Mouse (Mus musculus): ENCODE data around the gene Hand2.

The Hand2 gene

DNA sequence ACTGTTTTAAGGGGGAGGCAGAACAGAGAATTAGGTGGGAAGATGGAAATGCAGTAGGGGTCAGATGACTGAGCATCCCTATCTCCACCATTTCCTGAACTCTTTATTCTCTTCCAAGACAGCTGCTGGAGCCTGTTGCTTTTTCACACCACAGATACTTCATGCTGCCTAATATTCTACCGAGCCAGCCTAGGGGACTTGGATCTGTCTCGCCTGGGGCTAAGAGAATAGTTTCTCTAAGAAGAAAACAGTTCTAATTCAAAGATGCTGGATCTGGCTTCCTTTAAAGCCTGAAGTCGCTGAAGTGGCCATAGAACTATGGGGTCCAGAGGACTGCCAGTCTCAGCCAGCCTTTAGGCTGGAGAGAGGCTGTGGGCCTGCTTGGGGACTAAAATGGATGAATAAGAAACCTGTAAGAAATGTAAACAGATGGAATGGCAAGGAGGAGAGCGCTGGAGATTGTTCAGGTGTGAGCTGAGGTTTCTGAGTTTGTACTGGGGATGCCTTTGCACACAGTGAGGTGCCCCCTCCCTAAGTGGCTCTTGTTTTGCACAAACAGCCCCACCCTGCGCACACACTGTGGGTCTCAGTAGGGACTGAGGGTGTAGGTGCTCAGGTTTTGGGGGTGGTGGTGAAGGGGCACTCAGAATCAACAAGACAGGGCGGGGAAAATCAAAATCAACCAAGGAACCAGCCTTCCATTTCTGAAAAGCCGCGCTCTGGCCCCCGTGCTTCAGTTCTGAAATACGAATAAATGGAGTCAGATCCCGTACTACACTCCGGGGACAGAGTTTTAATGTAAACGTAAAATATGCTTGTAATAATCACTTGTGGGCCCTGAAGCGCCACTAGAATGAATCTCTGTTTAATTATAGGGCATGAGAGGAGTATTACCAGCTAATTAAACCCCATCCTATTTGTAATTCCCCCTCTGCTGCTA, 19.2 kb downstream of the Hand2 start:
- intact Hi-C loops (cut with DNase I) = no loop called here

DNA sequence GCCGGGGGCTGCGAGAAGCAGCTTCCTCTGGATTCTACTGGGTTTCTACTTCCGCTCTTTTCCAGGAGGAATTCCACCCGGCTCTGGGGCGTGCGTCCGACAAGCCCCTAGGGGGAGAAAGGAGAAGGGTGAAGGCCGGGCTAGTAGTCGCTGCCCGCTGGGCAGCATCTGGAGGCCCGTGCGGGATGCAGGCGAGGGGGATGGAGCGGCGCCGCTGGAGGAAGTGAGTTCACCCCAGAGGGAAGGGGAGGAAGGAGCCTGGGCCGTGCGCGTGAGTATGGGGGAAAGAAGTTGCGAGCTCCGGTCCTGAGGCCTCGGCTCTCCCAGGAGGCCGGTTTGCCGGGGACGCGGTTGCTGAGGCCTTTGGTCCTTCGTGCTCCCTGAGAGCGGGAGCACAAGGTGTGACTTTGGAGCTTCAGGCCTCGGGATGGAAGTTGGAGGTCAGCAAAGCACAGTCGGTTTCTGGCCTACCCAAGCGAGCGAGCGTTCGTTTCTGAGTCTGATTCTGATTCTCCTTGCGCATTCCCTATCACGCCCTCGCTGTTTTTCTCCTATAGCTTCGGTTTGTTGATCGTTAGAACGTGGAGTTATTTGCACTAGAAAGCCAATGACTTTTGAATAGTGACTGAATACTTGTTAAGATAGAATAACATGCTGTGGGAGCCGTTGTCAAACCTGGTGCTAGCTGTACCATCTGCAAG, 20.2 kb downstream of the Hand2 start:
- intact Hi-C loops (cut with DNase I) = no loop called here

DNA sequence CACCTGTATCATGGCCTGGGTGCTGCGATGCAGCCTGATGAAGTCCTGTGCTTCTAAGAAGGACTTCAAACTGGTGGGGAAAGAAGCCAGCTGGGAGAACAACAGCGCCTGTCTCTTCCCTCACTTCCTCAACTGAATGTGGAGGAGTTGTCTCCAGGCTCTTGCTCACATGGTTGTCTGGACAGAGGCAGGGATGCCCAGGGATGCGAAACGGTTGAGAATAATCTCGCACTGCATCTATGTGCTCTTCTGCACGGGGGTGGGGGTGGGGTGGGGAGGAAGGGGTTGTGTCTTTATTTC, 20.7 kb downstream of the Hand2 start:
- intact Hi-C loops (cut with DNase I) = no loop called here

DNA sequence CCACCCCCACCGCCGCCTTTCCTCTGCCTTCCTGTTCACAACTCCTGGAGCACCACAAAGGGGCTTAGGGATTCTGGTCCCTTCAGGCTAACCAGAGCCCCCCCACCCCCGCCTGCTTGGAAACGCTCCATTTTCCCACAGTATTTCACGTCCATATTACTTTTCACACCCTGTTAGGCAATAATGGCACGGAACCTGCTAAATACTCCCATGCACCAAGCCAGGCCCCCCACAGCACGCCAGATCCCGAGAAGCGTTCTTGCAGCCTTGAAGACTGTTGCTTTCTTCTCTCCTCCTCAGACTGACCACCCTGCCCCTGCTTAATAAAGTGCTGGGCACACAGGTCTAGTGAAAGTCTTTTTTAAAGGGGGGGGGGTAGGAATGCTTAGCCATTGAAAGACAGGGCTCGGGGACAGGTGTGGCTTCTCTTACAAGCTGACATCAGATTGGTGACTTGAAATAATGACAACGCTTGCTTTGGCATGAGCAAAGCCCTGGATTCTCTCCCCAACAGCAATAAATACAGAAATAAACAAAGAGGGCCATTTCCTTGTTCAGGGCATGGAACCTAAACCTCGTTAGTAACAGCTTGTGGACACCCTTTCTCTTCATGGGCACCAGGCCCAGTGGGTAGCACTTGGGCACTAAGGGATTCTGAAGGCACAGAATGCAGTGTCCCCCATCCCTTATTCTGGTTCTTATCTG, 21.8 kb downstream of the Hand2 start:
- intact Hi-C loops (cut with DNase I) = no loop called here

DNA sequence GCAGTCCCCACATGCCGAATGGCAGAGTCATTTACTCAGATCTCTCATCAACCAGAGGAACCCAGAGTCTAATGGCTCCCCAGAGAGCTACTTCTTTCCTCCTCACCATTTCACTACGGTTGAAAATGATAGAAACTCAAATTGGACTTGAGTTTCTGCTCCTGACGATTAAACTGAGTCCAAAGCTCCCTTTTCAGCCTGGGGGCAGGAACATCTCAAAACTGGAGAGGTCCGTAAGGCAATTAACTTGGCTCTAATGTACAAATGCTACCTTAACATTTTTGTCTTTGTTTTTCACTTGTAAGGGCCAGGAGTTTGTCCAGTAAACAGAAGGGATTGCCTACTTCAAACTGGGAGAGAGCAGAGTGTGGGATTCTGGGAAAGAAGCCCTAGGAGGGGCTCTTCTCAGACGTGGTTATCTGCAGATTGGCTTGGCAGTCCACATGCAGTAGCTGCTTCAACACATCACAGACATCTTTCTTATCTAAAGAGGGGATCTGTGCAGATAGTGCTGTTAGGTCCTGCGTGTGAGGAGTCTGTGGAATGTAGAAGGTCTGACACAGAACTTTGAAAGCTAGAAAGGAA, 23.0 kb downstream of the Hand2 start:
- intact Hi-C loops (cut with DNase I) = no loop called here

DNA sequence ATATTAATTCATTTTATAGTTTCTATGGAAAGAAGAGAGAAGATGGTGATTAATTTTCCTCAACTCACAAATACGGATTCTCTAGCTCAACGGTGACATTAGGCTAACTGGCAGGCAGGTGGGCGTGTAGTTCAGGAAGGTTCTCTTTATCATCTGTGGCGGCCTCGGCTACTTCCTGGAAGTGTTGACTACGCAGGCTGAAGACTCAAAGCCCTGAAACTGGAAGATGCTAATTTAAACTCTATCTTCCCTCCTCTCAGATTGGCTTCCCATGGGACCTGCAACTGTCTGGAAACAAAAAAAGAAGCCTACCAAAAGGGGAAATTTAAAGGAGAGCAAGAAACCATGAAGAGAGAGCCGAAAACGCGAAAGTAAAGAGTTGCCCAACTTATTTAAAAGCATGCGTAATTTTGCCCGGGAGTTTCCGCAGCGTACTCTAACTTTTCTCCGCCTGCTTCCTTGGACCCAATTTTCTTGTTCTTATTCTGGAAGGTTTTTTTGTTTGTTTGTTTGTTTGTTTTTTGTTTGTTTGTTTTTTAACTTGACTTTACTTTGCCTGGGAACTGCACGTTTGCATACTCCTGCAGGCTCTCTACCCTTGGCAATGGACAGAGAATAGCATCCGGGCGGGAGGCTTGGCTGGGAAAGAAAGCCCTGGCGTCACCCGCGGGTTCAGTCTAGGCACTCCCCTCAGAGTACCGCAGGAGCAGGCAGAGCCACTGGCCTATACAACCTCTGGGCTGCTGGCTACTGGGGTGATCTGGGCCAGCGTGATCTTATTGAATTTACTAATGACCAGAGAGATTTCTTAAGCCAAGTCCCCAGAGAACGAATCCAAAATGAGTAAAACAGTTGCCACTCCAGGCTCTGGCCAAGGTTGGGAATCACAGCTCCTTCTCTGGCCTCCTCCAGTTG, 24.4 kb downstream of the Hand2 start:
- intact Hi-C loops (cut with DNase I) = no loop called here

DNA sequence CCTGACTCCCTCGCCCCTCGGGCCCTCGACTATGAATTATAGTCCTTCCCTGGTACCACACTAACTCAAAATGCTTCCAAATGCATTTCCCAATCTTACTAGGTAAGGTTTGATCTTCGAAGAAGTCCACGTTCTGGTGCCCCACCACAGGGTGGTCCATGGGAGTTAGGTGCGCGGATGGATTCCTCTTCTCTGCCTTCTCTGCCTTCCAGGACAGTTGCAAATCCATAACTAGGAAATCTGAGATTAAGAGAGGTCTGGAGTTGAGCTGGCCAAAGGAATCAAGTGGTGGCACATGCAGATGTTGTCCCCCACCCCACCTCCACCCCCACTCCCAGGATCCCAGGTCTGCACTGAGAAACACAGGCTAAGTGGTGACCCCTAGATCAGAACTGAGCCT, 25.6 kb downstream of the Hand2 start:
- intact Hi-C loops (cut with DNase I) = no loop called here

DNA sequence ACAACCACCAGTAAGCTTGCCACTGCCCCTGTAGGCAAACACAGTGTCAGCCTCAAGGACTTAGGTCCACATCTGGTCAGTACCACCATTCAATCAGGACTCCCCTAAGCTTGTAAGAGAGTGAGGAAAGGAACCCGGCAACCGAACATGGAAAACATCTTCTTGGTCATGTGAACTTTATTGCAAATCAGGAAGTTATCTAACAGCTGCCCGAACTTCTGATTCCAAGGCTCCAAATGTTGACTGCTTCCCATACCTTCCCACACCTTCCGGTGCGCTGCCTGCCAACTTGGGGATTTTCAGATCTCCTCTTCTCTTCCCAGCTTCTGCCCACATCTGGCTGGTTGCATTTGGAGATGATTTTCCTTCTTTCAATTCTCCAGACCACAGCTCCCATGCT, 26.4 kb downstream of the Hand2 start:
- intact Hi-C loops (cut with DNase I) = no loop called here

DNA sequence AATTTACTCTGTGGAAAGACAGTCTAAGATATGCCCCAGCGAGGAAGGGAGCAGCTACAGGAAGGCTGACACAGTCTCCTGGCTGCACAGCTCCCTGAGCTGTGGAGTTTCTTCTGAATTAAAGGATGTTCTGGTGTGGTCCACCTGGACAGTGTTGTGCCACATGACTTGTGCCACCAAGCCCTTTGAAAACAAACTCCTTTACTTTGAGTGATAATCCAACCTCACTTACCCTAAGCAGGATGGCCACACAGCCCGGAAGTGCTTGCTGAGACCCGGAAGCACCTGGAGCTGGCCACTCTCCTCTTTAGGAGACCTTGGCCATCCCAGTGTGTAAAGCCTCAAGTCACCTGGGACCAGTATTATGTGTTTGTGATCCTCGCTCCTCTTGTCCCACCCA, 27.5 kb downstream of the Hand2 start:
- intact Hi-C loops (cut with DNase I) = no loop called here

DNA sequence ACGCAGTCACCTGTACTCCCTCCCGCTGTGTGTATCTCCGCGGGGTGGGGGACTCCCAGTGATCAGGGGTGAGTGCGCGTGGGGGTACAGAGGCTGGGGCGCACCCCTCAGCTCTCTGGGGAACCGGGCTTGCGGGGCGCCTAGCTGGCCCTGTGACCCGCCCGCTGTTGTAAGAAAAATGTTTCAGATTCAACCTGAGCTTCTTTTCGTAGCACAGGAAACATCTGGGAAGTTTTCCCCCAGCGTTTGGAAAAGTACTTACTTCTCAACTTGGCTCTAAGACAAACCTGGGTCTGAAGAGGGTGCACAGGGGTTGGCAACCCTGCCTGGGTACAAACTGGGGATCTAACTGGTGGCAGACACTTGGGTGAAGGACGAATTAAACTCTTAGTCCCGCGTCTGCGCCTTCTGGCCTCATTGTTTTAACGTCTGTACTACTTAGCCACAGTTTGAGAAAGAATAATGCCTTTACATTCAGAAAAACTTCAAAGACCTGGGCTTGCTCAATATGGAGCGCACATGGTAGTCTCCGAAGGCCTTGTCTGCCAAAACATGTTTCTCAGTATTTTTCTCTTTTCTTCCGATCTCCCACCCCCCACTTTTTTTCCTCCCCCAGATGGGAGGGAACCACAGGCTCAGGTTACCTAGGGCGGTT, 28.2 kb downstream of the Hand2 start:
- intact Hi-C loops (cut with DNase I) = no loop called here

DNA sequence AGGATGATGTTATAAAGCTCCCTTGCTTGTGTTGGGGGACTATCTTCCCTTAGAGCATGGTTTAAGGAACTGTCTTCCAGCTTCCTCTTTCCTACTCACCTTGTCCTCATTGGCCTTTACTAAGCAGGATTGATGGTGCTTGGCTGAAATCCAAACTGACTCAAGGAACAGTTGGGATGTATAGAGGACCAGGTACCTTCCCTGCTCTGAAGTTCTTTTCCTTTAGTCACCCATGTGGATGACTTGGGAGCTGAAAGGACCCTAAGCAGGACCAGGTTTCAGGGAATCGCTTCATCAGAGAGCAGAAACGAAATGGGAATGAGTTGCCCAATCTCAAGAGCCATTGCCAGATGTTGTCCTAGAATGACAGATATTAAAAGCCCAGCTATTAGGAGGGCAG, 31.1 kb downstream of the Hand2 start:
- intact Hi-C loops (cut with DNase I) = loop anchor here (2.0 kb wide), 1 partner anchor 73 kb away; no protein-coding TSS in a partner anchor

DNA sequence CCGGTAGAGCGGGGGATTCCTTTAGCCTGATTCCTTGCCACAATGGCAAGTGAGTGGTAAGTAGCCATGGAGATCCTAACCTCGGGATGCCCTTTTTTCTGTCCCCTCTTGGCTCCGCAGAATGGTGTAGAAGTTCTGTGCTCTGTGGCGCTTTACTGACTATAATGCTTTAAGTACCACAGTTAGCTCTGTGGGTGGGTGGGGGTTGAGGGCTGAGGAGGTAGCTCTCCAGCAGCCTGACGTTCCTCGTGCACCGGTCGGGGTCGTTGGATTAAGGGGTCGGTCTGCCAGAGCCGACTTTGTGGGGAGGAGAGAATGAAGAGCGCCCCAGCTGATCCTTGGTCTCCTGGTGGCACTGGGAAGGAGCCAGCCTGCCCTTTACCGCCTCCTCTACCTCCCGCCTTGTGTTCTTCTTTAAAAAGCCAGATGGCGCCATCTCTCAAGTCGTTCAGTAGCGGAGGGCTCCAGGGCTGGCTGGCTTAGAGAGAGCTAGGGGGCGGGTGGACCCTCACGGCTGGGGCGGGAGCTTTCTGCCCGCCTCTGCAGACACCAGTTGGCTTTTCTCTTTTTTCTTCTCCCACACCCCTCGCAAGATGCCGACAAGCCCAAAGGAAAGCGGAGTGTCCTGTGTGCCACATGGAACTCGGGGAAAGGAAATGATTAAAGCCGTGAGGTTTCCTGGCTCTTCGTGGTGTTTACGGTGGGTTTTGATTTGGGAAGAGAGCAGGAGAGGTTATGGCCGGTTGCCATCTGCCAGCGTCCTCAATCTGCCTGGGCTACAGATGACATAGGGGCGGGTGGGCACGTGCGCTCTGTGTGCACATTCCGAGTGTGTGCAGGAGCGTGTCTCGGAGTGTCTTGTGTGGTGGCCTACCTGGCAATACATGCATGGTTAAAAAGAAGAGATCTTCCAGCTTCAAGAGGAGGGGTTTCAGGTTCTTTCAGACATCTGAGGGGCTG, 32.8 kb downstream of the Hand2 start:
- intact Hi-C loops (cut with DNase I) = loop anchor here (2.0 kb wide), 1 partner anchor 71 kb away; no protein-coding TSS in a partner anchor

DNA sequence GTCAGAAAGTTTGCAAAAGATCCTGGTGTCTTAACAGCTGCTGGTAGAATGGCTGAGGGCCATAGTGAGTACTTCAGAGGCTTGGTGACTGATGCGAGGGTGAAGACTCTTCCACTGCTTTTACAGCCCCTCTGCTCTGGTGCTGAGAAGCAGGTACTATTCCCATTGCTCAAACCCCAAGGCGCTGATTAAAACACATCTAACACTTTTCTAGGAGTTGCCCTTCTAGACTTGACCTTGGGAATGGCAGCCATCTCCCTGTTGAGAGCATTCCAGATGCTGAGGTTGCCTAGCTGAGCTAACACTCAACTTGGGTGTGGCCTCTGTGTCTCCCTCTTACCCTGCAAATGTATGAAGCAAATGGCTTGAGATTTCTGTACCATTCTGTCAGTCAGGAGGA, 34.1 kb downstream of the Hand2 start:
- intact Hi-C loops (cut with DNase I) = loop anchor here (5.0 kb wide), 1 partner anchor 177 kb away; no protein-coding TSS in a partner anchor

DNA sequence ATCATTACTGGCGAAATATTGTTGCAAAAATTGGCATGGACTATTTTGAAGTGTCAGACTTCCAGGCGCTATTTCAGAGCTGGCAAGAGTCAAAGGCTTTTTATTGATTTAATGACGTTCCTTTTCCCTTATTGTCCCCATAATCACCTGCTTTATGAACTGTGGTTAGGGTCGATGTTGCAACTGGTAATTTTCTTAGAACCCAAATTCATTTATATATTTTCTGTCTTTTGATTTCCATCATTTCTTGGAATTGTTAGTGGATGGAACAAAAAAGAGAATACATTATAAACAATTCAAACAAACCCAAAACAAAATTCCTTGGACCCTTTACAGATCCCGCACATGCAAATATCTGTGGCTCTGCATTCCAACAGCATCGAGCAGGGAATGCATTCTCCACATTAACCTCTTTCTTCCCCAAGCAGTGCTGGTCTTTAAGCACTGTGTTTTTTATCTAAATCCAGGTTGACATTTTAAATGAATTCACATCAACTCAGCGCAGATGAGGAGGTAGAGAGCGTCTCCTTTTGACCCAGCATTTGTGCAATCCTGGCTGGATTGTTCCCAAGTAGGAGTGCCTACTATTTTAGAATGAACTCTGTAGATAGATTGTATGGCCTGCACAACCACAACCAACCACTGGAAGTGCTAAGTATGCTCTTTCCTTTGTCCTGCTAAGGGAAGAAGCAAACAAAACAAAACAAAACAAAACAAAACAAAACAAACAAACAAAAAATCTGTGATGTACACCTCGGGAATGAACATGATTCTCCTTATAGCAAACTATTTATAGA, 35.9 kb downstream of the Hand2 start:
- intact Hi-C loops (cut with DNase I) = loop anchor here (5.0 kb wide), 1 partner anchor 176 kb away; no protein-coding TSS in a partner anchor

DNA sequence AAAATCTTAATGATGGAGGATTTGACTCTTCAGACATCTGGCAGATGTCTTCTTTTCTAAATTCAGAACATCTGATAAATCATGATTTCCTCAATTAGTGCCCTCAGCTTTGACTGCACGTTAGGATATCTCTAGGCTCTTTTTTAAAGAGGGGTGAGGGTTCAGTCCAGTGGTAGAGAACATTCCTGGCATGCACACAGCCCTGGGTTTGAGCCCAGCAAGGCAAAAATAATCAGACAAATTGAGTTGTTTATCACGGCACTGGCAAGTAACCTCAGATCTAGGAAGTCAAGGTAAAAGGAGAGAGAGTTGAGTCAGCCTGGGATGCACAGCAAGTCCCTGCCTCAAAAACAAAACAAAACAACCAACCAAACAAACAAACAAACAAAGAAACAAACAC, 39.7 kb downstream of the Hand2 start:
- intact Hi-C loops (cut with DNase I) = no loop called here

DNA sequence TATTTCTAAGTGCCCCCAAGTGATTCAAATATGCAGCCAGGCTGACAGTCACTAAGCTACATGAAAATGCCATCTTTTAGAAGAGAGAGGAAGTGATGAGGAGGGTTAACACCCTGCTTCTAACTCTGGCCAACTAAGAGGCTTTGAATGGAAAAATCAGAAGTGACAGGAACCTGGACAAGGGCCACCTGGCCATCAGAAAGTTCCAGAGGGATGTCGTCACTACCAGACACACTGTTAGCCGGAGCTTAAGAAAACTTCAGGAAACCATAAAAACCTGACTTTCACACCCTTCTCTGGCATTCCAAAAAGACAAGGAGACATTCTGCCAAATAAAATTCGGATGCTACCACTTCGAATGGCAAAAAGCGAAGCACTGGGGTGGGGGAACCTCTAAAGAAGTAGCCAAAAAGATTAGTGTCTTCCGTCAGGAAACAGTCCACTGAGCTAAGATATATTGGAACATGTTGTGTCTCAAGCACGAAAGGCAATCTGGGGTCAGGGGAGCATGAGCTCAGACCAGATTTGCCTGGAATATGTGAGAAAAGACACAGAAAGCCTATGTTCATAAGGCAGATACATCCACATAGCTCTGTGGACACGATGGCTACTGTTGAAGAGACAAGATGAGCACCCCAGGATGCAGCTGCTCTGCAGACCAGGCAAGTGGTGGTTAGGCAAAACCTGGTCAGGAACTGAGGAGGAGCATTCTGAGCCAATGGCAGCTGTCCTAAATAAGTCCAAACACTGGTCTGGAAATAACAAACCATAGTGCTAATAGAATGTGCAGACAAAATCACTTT, 40.4 kb downstream of the Hand2 start:
- intact Hi-C loops (cut with DNase I) = no loop called here

DNA sequence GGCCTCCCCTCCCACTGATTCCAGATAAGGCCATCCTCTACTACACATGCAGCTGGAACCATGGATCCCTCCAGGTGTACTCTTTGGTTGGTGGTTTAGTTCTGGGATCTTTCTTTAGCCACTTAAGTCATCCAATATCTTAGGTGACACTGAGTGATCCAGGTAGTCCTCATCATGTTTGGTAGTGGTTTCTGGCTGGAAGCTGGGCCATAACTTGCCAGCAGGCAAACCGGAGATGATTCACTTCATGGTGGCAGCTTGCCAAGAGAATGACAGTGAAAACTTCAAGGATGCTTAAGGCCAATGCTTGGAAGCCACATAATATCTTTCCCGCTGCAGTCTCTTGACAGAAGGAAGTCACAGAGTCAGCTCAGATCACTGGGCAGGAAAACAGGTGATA, 42.1 kb downstream of the Hand2 start:
- intact Hi-C loops (cut with DNase I) = no loop called here

All from adrenal gland (tissue).